15 mouse cellular contexts compared by ENCODE assay signal in genomic region chr10:5608874-5609273, GRCm38 (mm10). TPM values are rescaled to one million over a fixed set of nuclear protein-coding genes. Genes with fewer than 3 reads are reported as not detected.
DNase-seq lines count a peak whose midpoint lies in the region; ATAC-seq lines count a peak whose summit lies in the region.
"Had no signal": no experiment of that assay in that cellular context is flagged by ENCODE, and none has a peak within 500 bp of the region (broad histone marks: within the 10 kb centered on the region; RNA-seq: fewer than 3 reads in every experiment).

No protein-coding gene starts in this region.

- intact Hi-C loops in heart, postnatal 10 days (cut with DNase I): no loop called here

- ATAC-seq in hematopoietic stem cell, adult 5-6 weeks (replicated peaks in 1 of 2; ENCODE audit: insufficient read depth in 1 of 2, low FRiP score in 2 of 2, low TSS enrichment in 1 of 2, low read depth in 1 of 2, poor library complexity in 2 of 2, severe bottlenecking in 2 of 2): peak; percentile 51 to 66; a peak in 3 of 4 replicates
- ATAC-seq: forebrain, embryonic 15.5 days had no signal

- peak; percentile 42 for DNase-seq in kidney, postnatal 14 days
- no peak for DNase-seq in kidney, adult 18-20 months
- DNase-seq in NIH3T3 (ENCODE audit: low read depth): peak; percentile 86
- no peak for DNase-seq in heart, postnatal 10 days
- no peak for DNase-seq in right cerebral cortex, adult 2 months (ENCODE audit: low spot score in 2 of 2)
- DNase-seq: adrenal gland, adult 8-10 months; adrenal gland, postnatal 36 days; cerebellum, adult 2 months; cerebellum, postnatal 10 days; gastrocnemius, postnatal 10 days; heart, adult 18-20 months; heart, postnatal 14 days had no signal

RNA-seq across cellular contexts. Expression of gene Myct1, which starts 15.3 kb away (rescaled TPM):
- total RNA-seq in hematopoietic stem cell, adult 5-6 weeks (2017): 47.3 and 60.7 TPM in 2 replicates
- total RNA-seq in heart, postnatal 10 days (2021): 10 to 100 TPM; 22.2 to 30.4 TPM
- total RNA-seq: MEL had no signal

RNA-seq across cellular contexts. Expression of gene Vip, which starts 30.1 kb away (rescaled TPM):
- not detected in 2 replicates for total RNA-seq in hematopoietic stem cell, adult 5-6 weeks (2017)
- total RNA-seq in heart, postnatal 10 days (2021): under 1 TPM in 1 of 2 experiments, not detected in 1; 0.69 TPM
- total RNA-seq: heart, adult 18-20 months; heart, postnatal 14 days; MEL had no signal

RNA-seq across cellular contexts. Expression of gene Syne1, which starts 57.6 kb away (rescaled TPM):
- 27.4 and 92.7 TPM in 2 replicates for total RNA-seq in hematopoietic stem cell, adult 5-6 weeks (2017)
- 10 to 100 TPM; 76.4 to 85.9 TPM for total RNA-seq in heart, postnatal 10 days (2021)

Comparison
In these comparisons a context has a peak if more than half of its experiments do, and no peak if none do; other contexts are left out.
1. DNase-seq: peak in kidney, postnatal 14 days (single experiment) and NIH3T3 (single experiment); none in kidney, adult 18-20 months (single experiment), heart, postnatal 10 days (0 of 2) and right cerebral cortex, adult 2 months (0 of 2).